Mouse (Mus musculus) gonadal fat pad, adult 2 months (tissue): ENCODE data around the gene Upk1a. TPM values are rescaled to one million over a fixed set of nuclear protein-coding genes. Genes with fewer than 3 reads are reported as not detected.
A peak's percentile ranks its signal among the peaks of the same experiment; 100 is the strongest.

ENCODE experiments used
- DNase-seq: peaks from one replicate; pipeline ENCODE4 v3.0.0-alpha.2; 2012; ENCODE audit warnings: low read depth
- polyA plus RNA-seq: library from polyadenylated mRNA; depleted of rRNA; stranded (reverse); fragments of >200 nt; gene quantifications from 2 replicates; pipeline ENCODE4 v1.2.3, GENCODE M21; 2012

Upk1a gene
- polyA plus RNA-seq, 1 experiment: 176 TPM

DNA sequence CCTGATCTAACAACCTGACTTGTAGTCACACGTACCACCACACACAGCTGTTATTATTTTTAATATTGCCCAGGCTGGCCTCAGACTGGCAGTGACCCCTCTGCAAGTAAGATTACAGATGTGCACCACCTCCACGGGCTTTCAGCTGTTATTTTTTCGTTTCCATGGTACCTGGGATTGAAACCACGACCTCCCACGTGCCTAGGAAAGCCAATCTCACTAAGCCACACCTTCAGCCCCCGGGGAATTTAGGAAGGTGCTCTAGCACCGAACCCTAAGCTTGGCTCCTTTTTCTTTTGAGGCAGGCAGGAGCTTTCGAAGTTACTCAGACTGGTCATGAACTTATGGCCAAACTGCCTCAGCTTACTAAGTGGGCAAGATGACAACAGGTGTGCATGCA is 8.2 kb downstream of the Upk1a start:
- no peak for DNase-seq

GRCm38 (mm10) chr7:30602583-30602982 is 10.1 kb downstream of the Upk1a start:
- peak; percentile 31 for DNase-seq

- peak; percentile 45 for DNase-seq
Measured at GRCm38 (mm10) chr7:30600651-30601050, 12.0 kb downstream of the Upk1a start.

DNA sequence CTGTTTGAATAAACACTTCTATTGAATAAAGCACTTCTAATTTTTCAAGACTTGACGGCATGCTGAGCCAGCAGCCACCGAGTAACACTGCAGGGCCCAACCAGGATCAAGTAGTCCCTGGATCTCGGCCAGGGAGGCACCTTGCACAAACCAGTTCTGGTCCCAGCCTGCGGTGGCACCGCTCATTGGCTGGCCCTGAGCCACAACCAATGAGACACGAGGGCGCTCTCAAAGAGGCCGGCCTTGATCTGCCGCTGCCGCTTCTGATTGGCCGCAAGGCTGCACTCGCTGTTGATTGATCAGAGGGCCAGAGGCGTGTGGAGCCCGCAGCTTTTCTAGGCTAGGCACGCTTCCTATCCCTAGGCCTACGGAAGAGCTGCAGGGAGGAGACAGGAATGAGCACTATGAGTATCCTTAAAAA is 12.7 kb downstream of the Upk1a start:
- peak; percentile 68 for DNase-seq

- no peak for DNase-seq
Measured at GRCm38 (mm10) chr7:30598786-30599185, 13.9 kb downstream of the Upk1a start, which contains the start of gene Zbtb32. Gene Zbtb32, minus strand, starts transcription at chr7:30598909.

GRCm38 (mm10) chr7:30596811-30597210 is 15.8 kb downstream of the Upk1a start:
- no peak for DNase-seq

DNA sequence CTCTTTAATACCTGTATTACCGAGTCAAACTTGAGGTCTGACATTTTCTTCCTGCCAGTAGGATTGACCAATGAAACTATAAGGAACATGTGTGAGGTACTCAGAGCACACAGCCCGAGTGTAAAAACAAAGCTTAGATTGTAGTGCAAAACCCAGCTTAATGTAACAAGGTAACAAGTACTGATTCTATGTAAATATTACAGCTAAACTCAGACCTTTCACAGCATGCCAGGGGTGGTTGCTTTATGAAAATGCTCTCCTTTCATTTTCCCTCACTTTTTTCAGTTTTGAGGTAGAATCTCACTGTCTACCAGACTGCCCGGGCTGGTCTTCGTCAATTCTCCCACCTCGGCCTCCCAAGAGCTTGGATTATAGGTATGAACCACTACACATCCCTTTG is 16.6 kb downstream of the Upk1a start:
- no peak for DNase-seq

DNA sequence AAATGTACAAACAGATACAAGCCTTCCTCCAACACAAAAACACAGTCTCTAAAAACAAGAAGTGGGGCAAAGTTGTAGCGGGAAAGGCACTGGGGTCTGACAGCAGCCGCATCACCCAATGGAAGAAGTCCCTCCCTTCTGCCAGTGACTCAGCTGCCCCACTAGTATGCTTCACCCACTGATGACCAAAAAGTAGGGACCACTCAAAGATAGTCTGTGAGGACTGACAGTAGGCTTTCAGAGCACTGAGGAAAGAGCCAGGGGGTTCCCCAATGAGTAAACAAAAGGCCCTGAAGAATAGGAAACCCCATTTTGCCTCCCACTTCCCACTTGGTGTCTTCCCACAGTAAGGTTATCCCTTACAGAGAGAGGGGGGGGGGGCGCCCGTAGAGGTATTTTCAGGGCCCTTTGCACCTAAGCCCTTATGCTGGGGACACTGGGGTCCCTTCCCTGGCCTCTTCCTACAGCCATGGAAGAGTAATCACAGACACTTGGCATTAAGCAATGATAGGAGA is 18.1 kb downstream of the Upk1a start:
- DNase-seq: no peak

DNA sequence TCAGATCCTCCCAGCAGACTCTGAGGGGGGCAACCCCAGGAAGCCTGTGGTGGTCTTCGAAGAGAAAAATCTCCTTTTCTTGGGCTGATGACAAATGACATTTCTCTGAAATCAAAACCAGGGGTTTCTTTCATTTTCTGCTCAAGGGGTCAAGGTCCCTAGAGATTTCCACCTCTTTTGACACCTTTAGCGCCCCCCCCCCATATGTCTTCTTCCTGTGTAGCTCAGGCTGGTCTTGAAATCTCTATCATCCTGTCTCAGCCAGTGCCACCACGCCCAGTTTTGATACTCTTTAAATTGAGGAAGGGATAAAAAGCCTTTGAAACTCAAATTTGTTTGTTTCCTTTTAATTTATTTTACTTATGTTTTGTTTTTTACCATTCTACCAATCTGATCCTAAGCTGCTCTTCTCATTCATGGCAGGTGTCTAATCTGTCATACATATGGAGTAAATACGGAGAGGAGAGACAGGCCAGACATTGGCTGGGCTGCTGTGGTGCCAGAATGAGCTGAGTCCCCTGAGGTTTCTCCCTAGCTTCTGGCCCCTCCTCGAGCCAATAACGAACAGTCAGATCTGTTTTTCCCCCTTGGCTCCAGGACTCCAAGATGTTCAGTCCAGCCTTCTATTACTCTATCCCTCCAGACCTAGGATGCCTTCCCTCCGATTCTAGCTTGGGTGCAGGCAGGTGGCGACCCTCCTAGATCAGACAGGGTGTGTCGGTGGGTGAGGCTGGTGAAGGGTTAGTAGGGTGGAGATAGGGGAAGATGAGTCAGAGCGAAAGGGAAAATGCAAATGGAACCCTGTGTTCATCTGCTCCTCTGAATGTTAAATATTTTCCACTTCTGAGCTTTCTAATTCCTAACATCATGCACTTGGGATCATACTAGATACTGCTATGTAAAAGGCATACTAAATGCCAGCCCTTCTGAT is 18.8 kb downstream of the Upk1a start:
- DNase-seq: no peak

DNA sequence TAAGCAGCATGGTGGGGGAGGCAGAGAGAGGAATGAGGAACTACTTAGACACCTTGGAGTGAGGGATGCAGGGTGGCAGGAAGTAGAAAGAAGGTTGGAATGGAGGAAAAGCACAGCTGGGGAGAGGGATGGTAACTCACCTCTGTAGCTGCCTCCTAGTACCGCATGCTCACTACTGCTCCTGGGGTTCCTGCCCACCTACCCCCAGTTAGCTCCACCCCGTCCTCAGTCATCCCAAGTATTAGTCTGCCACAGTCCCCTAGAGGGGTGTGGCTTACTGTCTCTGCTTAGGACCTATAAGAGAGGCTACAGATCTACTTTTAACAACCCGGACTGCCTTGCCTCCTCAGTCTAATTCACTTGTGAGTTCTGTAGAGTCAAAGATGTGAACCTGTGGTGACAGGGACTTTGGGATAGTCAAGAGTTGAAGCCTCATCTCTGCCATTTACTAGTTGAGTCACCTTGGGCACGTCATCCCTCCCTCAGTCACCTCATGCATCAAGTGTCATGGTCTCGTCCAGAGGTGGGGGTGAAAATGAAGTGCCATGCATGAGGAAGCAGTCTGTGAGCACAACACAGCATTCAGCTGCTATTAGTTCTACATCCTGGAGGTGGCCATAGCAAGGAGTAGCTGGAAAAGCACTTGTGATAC is 19.7 kb downstream of the Upk1a start:
- DNase-seq: no peak

- no peak for DNase-seq
Measured at GRCm38 (mm10) chr7:30591605-30591951, 21.1 kb downstream of the Upk1a start.

- DNase-seq: no peak
Measured at GRCm38 (mm10) chr7:30590927-30591604, 21.6 kb downstream of the Upk1a start.

GRCm38 (mm10) chr7:30589435-30590301 is 23.0 kb downstream of the Upk1a start:
- peak; percentile 47 for DNase-seq

DNA sequence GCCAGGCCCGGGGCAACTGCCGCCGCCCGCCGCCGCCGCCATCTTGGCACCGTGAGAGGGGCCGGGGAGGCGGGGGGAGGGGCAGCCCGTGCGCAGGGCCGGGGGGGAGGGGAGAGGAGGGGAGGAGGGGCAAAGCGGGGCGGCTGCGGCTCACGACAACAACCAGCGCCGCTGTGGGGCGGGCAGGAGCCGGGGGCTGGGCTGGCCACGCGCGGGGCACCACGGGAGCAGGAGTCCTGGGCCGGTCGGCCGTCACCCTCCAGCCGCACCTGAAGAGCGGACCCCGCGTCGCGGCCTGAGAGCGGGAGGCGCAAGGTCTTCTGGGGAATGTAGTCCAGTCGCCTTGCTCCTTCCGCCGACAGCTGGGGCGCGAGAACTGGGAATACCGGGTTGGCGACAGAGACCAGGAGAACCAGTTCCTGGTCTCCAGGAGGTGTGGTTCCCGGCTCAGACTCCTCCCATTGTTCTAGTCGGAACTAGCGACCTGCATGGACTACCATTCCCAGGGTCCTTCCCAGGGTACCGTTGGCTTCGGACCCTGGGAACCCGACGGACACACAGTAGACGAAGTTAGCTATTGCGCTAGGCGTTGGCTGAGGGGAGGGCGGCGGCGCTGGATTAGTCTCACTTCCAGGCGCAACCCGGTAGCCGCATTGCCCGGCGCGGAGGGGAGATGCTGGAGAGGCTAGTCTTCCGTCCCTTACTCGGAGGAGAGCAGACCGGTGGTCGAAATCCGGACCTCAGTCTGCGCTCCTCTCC is 23.8 kb downstream of the Upk1a start, which contains the start of gene Kmt2b:
Gene Kmt2b (minus strand): TSS at position 51 of the 759 bp plus-strand sequence.
- peak; percentile 92 for DNase-seq

GRCm38 (mm10) chr7:30587842-30588667 is 24.6 kb downstream of the Upk1a start:
- no peak for DNase-seq

GRCm38 (mm10) chr7:30586455-30587020 is 26.1 kb downstream of the Upk1a start:
- DNase-seq: no peak

- DNase-seq: no peak
Measured at GRCm38 (mm10) chr7:30585170-30585569, 27.5 kb downstream of the Upk1a start.

DNA sequence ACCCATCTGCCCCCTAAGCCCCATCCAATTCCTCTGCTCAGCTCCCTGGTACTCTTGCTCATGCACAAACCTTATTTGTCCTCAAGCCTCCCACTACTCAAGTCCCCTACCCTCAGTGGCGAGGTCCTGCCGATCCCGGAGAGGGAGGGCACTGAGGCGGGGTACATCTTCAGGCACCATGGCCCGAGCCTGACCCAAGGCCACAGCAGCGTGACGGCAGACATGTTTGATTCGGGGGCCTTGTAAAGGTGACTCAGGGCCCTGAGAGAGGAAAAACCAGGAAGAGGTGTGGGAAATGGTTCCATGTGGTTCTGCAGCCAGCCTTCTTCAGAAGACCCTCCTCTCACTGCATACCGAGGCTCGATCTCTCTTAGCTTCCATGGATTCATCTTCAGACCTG is 28.3 kb downstream of the Upk1a start:
- no peak for DNase-seq

GRCm38 (mm10) chr7:30581547-30581946 is 31.1 kb downstream of the Upk1a start:
- no peak for DNase-seq
